ENCODE assay signal across 11 mouse cellular contexts in the genomic region with DNA sequence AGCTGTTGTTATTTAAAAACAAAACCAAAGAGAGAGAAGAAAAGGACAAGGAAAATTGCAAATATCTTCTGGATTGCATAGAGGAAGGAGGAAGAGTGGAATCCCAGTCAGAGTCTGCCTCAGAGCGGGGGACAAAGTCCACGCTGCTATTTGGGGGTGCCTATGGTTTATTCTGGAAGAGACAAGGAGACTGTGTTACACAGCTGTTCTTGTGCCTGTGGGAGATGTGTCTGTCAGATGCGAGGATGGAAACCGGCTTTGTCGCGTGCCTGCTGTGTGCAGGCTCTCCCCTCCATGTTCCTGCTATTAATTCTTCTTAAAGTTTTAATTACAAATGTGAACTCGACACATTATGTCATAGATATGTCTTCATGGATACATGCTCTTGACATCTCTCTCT.
DNase-seq lines count a peak whose midpoint lies in the region; ATAC-seq lines count a peak whose summit lies in the region.
"Had no signal": no experiment of that assay in that cellular context is flagged by ENCODE, and none has a peak within 500 bp of the region (broad histone marks: within the 10 kb centered on the region; RNA-seq: fewer than 3 reads in every experiment).

No protein-coding gene starts in this region.

- H3K9me3 ChIP-seq in hindbrain, embryonic 10.5 days: peaks cover 6% of the 10 kb centered on the region; the same call in 1 of the 2 replicates
- H3K9me3 ChIP-seq in hindbrain, embryonic 14.5 days (ENCODE audit: control insufficient read depth, low read length): no peaks in the 10 kb centered on the region

- ATAC-seq in hindbrain, embryonic 14.5 days (ENCODE audit: low FRiP score): no peak
- ATAC-seq in megakaryocyte progenitor cell, adult 5-6 weeks (replicated peaks; ENCODE audit: poor library complexity): 0 out of 2 replicates have a peak, but pooled peaks have one; percentile 9

- H3K4me3 ChIP-seq in hindbrain, embryonic 10.5 days: no peak overlapping the region
- H3K4me3 ChIP-seq in hindbrain, embryonic 14.5 days (replicated peaks; ENCODE audit: low read length): no peak overlapping the region
- H3K4me3 ChIP-seq in brown adipose tissue, adult 24 weeks (ENCODE audit: insufficient read depth, low read depth, low read length): no peak overlapping the region

- H3K9ac ChIP-seq in hindbrain, embryonic 14.5 days: no peak overlapping the region

- peaks cover 9% of the 10 kb centered on the region; the same call in 1 of the 2 replicates for H3K27me3 ChIP-seq in hindbrain, embryonic 10.5 days (ENCODE audit: insufficient read depth, poor library complexity, severe bottlenecking)
- no peaks in the 10 kb centered on the region for H3K27me3 ChIP-seq in hindbrain, embryonic 14.5 days (ENCODE audit: control insufficient read depth, insufficient read depth, low read length)

- H3K4me1 ChIP-seq in hindbrain, embryonic 10.5 days (replicated peaks): peaks cover 43% of the 10 kb centered on the region
- H3K4me1 ChIP-seq in hindbrain, embryonic 14.5 days (replicated peaks; ENCODE audit: control insufficient read depth, insufficient read depth, low read length): peaks cover 23% of the 10 kb centered on the region
- peaks cover 5% of the 10 kb centered on the region; the same call in 1 of the 2 replicates for H3K4me1 ChIP-seq in brown adipose tissue, adult 24 weeks (ENCODE audit: control insufficient read depth, insufficient read depth, insufficient read length, low read length)

- no peaks in the 10 kb centered on the region for H3K36me3 ChIP-seq in hindbrain, embryonic 10.5 days
- H3K36me3 ChIP-seq in hindbrain, embryonic 14.5 days (replicated peaks; ENCODE audit: control insufficient read depth, insufficient read depth): no peaks in the 10 kb centered on the region

- H3K4me2 ChIP-seq in hindbrain, embryonic 14.5 days (replicated peaks): no peak overlapping the region

- DNase-seq in hindbrain, embryonic 10.5 days (ENCODE audit: low spot score): no peak
- DNase-seq in hindbrain, embryonic 14.5 days (ENCODE audit: low spot score): no peak
- DNase-seq in ES-CJ7 (ENCODE audit: low read depth, low spot score) (peak; percentile 6), liver (no peak)
- no peak for DNase-seq in lung, adult 18-20 months
- no peak for DNase-seq in testis, postnatal 10 days (ENCODE audit: low spot score)
- DNase-seq: kidney, adult 18-20 months; lung, postnatal 36 days had no signal

- WGBS in hindbrain, embryonic 10.5 days: 28% methylated on average over 7 of the region's 7 CpGs
- WGBS in hindbrain, embryonic 14.5 days: 16% methylated on average over 7 of the region's 7 CpGs

- H3K27ac ChIP-seq in hindbrain, embryonic 10.5 days: peak overlapping the region; percentile 46; the same call in 1 of the 2 replicates
- H3K27ac ChIP-seq in hindbrain, embryonic 14.5 days: no peak overlapping the region
- H3K27ac ChIP-seq in brown adipose tissue, adult 24 weeks (replicated peaks; ENCODE audit: low read depth, low read length): 0 out of 2 replicates have a peak overlapping the region, but pooled peaks have one; percentile 13
- H3K27ac ChIP-seq: stomach, postnatal 0 days had no signal
